Mouse (Mus musculus): ENCODE measurements around the gene Aldh1l1.

Gene Aldh1l1

GRCm38 (mm10) chr6:90544433-90544832, 58.2 kb downstream of the Aldh1l1 start:
- no peak for DNase-seq (ENCODE audit: extremely low spot score, low read depth, low spot score)

GRCm38 (mm10) chr6:90546274-90546673, 60.0 kb downstream of the Aldh1l1 start:
- DNase-seq (ENCODE audit: extremely low spot score, low read depth, low spot score): no peak

GRCm38 (mm10) chr6:90547041-90547440, 60.8 kb downstream of the Aldh1l1 start:
- no peak for DNase-seq (ENCODE audit: extremely low spot score, low read depth, low spot score)

GRCm38 (mm10) chr6:90550161-90550912, 64.1 kb downstream of the Aldh1l1 start:
- DNase-seq (ENCODE audit: extremely low spot score, low read depth, low spot score): no peak

GRCm38 (mm10) chr6:90551251-90551650, 65.0 kb downstream of the Aldh1l1 start:
- DNase-seq (ENCODE audit: extremely low spot score, low read depth, low spot score): no peak

GRCm38 (mm10) chr6:90553197-90553596, 67.0 kb downstream of the Aldh1l1 start:
- DNase-seq (ENCODE audit: extremely low spot score, low read depth, low spot score): no peak

- no peak for DNase-seq (ENCODE audit: extremely low spot score, low read depth, low spot score)
Measured at GRCm38 (mm10) chr6:90553682-90554081, 67.5 kb downstream of the Aldh1l1 start.

- DNase-seq (ENCODE audit: extremely low spot score, low read depth, low spot score): no peak
Measured at GRCm38 (mm10) chr6:90556534-90557058, 70.4 kb downstream of the Aldh1l1 start.

- no peak for DNase-seq (ENCODE audit: extremely low spot score, low read depth, low spot score)
Measured at GRCm38 (mm10) chr6:90557077-90557476, 70.8 kb downstream of the Aldh1l1 start.

GRCm38 (mm10) chr6:90557829-90558693, 71.8 kb downstream of the Aldh1l1 start:
- no peak for DNase-seq (ENCODE audit: extremely low spot score, low read depth, low spot score)

GRCm38 (mm10) chr6:90560390-90561058, 74.3 kb downstream of the Aldh1l1 start:
- DNase-seq (ENCODE audit: extremely low spot score, low read depth, low spot score): no peak

- no peak for DNase-seq (ENCODE audit: extremely low spot score, low read depth, low spot score)
Measured at GRCm38 (mm10) chr6:90561234-90561781, 75.1 kb downstream of the Aldh1l1 start.

- no peak for DNase-seq (ENCODE audit: extremely low spot score, low read depth, low spot score)
Measured at GRCm38 (mm10) chr6:90564240-90564639, 78.0 kb downstream of the Aldh1l1 start.

- DNase-seq (ENCODE audit: extremely low spot score, low read depth, low spot score): no peak
Measured at GRCm38 (mm10) chr6:90565357-90566215, 79.4 kb downstream of the Aldh1l1 start.

- DNase-seq (ENCODE audit: extremely low spot score, low read depth, low spot score): no peak
Measured at GRCm38 (mm10) chr6:90567486-90567885, 81.3 kb downstream of the Aldh1l1 start.

- no peak for DNase-seq (ENCODE audit: extremely low spot score, low read depth, low spot score)
Measured at GRCm38 (mm10) chr6:90567928-90568327, 81.7 kb downstream of the Aldh1l1 start.

GRCm38 (mm10) chr6:90568721-90569120, 82.5 kb downstream of the Aldh1l1 start:
- DNase-seq (ENCODE audit: extremely low spot score, low read depth, low spot score): no peak

- no peak for DNase-seq (ENCODE audit: extremely low spot score, low read depth, low spot score)
Measured at GRCm38 (mm10) chr6:90569736-90570383, 83.6 kb downstream of the Aldh1l1 start.

GRCm38 (mm10) chr6:90570392-90570791, 84.2 kb downstream of the Aldh1l1 start:
- DNase-seq (ENCODE audit: extremely low spot score, low read depth, low spot score): no peak
